Mouse (Mus musculus) adrenal gland, postnatal 14 days (tissue): ENCODE data around the gene Maml3. TPM values are rescaled to one million over a fixed set of nuclear protein-coding genes. Genes with fewer than 3 reads are reported as not detected.

Experiments used
- DNase-seq: peaks from one replicate; pipeline ENCODE4 v3.0.0; 2021; ENCODE audit warnings: mixed read lengths
- total RNA-seq: library from RNA; stranded (reverse); gene quantifications from 2 replicates; pipeline ENCODE4 v1.2.3, GENCODE M21; 2021

Gene Maml3
- total RNA-seq, 1 experiment from 2014 or later = 10.2 TPM

DNA sequence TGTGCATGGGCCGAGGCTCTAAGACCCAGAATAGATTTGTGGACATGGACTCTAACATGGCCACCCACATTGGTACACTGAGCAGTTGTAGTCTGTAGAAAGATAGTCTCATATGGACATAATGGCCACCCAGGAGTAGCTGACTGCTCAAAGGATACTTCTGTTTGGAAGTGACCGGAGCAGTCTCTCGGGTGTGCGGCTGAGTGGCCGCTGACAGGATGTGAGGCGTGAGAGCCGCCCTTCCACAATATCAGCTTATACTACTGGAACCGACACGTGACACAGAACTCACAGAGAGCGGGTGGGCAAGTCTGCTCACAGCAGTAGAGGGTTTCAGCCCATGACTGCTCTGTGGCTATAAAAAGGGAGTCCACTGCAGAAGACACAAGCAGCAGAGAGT lies 283.3 kb downstream of the Maml3 start:
- DNase-seq = no peak

DNA sequence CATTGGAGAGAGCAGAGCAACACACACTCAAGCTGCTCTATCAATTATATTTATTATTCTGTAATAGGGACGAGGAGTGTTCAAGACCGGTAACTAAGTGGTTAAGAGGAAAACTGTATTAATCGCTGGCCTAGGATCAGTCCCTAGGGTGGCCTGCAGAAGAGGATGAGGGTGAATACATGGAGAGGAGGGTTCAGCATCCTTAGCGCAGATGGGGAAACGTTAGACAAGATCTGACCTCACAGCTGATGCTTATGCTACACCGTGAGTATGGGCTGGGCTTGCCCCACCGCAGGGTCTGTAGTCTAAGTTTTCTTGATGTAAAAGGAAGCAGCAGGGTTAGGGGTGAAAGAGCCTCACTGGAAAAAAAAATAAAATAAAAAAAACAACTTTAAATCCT lies 285.8 kb downstream of the Maml3 start:
- no peak for DNase-seq

DNA sequence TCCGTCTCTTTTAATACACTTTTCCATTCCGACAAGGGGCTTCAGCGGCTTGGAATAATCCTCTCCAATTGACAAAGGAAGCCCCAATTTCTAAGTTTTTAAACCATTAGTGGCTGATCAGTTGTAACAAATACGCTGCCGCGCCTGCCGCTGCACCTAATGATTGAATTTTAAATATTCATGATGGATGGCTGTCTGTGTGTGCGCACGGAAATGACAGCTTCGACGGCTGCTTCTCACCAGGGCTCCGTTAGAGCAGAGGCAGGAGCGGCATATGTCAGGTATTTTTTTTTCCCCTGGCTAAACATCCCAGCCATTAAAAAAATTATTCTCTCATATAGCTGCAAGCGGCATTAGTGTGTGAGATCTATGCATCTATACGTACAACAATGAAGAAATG lies 287.0 kb downstream of the Maml3 start:
- no peak for DNase-seq

DNA sequence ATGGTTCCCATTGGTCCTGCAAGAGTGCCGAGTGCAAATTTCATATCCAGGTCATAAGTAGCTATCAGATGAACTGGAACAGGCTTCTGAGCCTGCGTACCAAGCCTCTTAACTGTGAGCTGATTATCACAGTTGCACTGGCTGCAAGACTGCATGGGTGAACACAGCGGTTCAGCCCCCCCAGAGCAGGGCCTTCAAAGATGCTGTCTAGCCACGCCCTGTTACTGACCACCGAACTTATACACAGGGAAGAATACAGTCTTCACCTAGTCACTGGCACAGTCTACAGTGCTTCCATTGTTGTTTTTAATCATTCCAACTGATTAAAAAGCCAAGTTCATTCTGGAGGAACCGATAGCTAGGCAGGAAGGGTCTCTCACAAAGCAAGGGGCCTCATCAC lies 287.5 kb downstream of the Maml3 start:
- no peak for DNase-seq

DNA sequence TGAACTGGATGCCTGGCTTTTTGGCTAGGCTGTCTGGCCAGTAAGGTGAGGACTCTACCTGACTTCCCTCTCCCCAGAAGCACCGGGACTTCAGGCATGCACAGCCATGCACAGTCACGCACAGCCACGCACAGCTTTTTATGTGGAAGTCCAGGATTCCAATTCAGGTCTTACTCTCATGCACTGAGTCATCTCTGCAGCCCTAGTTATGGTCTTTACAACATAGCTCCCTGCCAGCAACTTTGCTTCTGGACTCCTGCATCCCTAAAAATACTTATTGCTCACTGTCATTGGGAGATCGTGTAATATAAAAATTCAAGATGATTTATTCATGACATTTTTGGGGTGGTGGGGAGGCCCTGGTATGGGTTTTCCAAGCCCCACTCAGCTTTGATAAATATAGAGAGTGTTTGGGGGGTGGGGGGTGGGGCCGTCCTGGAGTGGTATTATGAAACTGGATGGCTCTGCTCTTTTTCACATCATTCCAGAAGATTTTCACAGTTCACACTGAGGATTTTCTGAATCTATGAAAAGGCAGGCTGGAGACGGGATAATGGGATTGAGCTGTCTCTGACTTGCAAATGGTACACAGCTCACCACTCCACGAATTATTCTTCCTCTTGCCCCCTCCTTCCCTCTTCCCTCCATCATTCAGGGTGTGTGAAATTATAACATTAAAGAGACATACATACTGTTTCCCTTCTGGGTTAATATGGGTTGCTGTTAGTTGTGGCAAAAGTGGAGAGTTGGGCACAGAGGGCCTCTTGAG lies 288.2 kb downstream of the Maml3 start:
- DNase-seq = no peak

DNA sequence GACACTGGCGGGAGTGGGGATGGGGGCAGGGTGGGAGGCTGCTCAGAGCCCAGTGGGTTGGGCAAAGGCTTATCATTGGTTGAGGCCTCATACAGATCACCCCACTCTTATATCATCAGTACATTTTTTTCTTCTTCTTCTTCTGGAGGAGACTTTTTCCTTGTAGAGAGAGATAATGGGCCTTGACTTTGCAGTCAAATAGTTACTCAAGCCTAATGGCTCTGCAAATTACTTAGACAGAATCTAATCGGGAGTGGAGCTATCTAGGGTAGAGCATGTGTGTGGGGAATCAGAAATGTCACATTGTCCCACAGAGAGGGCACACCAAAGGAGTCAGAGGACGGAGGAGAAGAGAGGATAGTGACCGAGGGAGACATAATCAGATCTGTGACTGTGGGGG lies 290.8 kb downstream of the Maml3 start:
- no peak for DNase-seq

DNA sequence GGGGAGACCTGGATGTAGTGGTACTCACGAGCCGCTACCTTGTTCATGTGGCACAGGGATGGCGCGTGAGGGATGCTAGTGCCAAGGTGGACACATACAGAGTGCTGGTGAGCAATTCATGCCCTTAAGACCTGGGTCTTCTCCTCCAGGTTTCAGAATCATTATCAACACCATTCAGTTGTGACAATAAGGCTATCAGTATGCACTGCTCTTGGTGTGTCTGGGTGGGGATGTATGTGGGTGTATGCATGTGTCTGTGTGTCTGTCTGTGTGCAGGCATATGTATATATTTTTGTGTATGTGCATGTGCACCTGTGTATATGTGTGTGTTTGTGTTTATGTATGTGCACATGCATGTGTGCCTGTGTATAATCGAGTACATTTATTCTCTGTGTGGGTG lies 291.7 kb downstream of the Maml3 start:
- DNase-seq = no peak

DNA sequence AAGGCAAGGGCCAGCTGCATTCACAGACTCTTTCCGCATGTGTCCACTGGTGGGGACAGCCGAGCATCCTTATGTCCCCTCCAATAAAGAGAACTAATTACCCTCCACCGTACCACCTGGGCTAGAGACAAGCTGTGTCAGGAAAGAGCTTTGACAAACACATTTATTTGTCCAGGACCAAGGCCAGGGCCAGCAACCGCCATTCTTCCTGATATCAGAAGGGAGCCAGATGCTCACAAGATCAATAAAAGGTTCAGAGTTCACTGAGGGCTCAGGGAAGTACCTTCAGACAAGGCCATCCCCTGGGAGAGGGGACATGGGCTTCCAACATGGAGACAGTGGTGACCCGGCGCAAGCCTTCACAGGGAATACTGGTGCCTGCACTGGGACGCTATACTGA lies 294.1 kb downstream of the Maml3 start:
- DNase-seq = no peak

DNA sequence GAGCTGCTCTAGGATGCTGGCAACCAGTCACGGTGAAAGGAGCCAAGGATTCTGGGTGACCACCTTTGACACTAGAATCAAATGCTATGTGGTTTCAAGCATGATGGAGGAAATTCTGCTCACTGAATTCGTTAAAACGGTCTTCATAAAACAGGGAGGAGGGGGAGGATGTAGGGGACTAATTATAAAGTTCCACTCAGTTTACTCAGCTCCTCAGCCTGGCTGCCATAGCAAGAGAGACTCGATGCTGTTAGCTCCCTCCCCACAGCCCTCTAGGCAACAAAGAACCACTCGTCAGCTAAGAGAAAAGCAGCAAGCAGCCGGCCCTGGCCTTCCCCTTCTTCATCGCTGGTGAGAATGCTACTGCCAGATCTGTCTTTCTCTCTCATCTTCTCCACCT lies 295.1 kb downstream of the Maml3 start:
- no peak for DNase-seq

DNA sequence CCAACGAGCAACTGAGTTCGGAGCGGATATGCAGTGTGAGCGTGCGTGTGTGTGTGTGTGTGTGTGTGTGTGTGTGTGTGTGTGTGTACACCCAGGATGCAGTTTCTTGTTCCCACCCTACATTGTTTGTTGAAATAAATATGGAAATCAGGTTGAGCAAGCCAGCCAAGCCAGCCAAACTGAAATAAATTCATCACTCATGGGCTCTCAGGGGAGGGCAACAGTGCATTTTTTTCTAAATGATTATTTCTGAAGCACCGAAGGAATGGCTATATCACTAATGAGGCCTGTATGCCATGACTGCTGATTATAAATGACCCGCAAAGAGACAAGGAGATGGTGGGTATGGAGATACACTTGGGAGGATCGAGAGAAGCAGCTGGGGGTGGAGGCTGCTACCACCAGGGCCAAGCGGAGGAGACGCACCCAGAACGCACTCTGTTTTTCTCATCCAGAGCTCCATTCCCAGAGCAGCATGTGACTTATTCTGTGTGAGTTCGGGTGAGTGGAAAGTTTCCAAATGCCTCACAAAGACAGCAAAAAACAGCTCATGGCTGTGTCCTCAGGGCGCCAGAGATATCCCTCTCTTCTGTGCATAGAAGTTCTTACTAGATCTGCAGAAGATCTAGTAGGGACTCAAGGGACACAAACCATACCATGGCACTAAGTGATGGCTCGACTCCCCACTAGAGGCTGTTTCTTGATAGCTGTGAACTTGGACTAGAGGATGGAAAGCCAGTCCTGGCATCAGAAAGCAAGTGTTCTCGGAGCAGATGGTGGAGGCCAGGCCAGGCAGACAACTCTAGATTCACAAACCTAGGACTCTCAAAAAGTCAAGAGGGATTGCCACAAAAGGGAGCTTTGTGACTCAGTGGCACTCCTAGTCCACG lies 296.6 kb downstream of the Maml3 start:
- no peak for DNase-seq

DNA sequence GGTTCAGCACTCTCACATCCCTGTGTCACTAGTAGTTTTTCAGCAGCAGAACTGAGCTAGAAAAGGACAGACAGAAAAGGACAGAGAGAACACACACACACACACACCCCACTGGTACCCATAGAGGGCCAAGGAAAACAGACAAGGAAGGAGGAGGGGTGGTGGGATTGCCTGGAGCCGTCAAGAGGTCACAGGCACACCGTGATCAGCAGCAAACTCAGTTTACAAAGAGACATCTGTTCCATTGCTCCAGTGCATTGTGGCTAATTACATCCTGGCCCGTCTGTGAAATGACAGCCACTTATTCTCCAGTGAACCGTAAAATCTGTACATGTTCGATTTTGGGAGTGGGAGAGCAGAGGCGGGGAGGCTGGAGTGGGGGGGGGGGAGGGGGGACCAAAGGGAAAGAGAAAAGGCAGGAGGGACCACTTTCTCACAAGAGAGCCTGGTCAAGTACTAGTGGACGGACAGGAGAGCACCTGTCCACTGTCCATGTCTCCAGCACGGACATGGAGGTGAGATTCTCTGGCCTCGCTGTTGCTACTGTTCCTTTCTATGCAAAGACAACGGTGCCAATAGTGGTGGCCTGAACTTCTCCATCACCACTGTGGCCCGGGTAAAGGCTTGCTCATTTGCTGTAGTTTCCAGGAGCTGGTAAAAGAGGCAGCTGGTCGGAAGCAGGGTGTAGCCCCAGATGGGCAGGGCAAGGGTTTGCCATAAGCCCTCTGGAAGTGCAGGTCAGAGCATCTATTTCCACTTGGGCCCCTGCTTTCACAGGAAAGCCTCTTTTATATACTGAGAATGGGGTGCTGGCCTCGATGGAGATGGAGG lies 299.2 kb downstream of the Maml3 start:
- no peak for DNase-seq

DNA sequence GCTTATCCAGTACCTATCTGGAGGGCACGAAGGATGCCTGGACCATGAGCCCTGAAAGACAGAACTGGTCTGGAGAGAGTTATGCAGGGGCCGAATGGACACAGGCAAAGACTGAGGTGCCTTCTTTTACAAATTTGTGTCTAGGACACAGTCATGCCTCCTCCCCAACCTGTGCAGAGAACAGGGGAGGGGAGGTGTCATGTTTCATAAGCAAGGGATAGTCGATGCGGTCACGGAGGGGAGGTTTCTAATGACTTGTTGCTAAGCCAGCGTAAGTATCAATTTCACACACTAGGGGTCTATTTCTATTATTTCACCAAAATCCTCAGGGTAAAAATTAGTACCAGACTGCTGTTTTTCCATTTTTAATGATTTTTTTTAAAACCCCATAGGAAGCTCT lies 301.0 kb downstream of the Maml3 start:
- DNase-seq = no peak

DNA sequence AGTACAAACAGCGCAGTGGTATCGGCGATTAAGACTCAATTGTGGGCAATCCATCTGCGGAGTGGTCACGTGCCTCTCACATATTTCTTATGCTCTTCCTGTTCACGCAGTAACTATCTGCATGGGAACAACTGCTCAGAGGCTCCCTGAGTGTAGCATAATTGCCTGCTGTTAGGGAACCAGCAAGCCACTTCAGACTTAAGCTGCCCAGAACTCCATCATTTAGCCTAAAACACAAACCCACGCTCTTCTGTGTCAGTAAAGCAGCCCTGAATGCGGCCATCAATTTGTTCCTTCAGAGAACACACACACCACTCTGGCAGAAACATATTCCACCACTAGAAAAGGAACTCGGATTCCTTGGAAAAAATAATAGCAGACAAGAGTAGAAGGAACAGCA lies 305.2 kb downstream of the Maml3 start:
- DNase-seq = no peak

DNA sequence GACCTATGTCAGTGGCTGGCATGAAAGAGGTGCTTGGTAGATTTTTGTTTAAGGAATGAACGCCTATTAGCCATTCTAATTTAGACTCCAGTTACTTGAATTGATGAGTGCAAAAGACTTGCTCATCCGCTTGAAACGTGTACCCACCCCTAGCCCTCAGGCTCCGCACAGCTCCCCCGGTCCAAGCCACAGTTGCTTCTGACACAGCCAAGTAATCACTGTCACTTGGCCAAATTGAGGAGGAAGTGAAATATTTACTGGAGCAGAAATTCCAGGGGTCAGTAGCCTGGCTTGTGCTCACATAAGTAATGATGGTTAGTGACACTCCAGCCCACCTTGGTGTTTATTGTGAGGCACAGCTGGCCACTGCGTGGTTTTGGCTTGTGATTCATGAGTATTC lies 308.0 kb downstream of the Maml3 start:
- no peak for DNase-seq

DNA sequence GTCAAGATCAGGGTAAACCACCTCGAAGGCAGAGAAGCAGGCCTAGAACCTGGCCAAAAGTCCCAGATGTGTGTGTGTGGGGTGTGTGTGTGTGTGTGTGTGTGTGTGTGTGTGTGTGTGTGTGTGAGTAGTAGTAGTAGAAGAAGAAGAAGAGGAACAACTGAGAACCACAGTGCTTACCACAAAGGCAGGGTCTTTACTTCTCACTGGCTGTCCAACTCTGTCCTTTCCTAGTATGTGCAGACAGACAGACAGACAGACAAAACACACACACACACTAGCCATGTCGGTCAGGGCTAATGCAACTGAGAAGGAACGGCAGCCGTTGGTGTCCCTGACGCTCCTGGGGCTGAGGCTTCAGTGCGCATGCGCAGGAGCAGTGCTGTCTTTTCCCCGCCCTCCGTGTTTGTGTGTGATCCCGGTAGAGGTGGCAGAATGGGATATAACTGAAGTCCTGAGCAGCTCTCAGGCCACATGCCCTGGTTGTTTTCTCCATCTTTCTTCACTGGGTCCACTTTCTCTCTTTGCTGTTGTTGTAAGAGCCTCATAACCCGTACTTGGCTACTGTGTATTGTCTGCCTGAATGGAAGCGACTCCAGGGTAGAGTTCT lies 308.6 kb downstream of the Maml3 start:
- peak; percentile 65 for DNase-seq

DNA sequence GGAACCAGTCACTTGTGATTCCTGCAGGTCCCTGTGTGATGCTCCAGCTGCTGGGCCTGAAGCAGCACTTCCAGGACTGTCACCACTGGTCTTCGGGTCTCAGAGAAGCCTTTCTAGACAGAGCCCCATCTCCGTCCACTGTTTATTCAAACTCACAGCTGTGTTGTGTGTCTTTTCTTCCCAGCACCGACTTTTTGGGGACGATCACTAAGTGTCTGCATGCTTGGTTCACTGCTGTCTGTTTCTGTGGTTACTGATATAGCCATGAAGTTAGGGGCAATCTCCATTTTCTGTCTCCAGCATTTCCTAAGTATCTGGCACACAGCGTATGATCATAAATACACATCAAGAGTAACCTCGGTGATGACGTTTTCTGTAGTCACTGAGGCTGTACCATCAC lies 313.3 kb downstream of the Maml3 start:
- no peak for DNase-seq

DNA sequence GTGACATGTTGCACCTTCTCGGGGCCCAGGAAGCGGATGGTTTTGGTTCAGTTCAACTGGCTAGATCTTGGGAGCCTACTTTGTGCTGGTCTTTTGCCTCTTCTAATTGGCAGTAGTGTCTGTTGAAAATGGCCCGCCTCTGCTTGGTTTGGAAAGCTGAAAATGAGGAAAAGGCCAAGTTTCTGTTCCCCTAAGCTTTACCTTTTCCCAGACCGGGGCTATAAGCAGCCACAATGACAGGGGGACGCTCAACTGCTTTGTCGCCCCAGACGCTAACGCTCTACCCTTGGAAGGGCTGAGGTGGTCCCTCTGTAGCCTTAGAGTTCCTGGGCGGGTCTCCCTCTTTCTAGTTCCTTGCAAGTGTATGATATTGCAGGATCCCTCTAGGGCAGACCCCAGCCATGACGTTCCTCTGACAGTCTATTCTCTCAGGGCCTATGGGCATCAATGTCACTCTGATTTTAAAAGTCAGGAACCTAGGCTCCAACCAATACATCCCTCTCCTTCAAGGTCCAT lies 315.4 kb downstream of the Maml3 start:
- no peak for DNase-seq

DNA sequence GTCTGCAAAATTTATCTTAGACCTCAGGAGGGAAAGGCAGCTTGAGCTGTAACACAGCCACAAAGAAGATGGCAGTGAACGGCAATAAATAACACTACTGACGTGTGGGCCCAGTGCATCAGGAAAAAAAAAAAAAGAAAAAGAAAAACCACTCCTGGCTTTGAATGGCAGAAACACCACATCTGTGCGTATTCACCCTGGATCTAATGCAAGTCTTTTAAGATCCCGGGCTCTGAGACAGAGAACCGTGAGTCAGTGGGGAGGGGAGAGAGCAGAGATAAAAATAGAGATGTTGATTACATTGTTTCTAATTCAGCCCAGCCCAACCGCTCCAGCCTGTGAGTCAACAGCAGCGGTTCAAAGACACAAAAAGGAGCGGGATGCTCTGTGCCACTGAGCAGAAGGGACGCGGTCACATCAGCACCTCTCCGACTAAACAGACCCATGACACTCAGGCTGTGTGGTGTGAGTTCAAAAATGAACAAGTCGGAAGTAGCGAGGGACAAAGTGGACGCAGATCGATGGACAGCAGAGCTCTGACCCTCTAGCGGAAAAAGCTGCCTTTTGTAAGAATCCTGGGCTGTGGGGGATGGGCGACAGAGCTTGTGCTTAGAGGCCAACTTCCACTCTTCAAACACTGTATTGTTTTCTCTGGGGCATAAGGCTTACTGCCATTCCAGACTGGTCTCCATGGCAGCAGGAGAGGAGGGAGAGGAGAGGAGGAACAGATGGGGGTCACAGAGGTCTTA lies 316.1 kb downstream of the Maml3 start:
- DNase-seq = peak; percentile 71

DNA sequence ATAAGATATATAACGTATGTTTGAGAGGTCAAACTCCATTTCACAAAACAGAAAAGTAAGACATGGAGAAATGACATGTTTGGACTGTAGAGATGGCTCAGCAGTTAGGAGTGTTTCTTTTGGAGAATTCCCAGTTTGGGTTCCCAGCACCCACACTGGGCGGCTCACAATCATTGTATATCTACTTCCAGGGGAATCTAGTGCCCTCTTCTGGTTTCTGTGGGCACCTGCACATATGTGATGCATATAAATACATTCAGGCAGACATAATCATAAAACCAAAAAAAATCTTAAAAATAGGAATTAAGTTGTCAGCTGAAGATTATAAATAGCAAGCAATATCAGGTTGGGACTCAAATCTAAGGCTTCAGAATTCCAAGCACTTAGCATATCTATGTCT lies 316.9 kb downstream of the Maml3 start:
- DNase-seq = no peak

DNA sequence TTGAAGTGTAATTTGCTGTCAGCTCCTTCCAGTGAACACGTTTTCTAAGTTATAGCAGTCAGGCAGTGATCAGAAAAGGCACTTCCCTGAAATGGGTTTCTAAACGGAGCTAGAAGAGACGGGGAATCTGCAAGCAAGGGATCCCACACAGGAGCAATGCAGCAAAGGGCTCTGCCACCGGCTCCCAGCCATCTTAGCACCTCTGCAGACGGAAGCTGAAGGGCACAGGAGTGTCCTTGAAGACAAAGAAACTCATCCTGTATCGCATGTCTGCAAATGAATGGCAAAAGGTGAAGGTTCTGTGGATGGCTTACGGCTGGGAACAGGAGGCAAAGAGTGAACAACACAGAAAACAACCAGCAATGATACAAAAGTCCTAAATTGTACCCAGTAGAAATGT lies 319.1 kb downstream of the Maml3 start:
- no peak for DNase-seq

DNA sequence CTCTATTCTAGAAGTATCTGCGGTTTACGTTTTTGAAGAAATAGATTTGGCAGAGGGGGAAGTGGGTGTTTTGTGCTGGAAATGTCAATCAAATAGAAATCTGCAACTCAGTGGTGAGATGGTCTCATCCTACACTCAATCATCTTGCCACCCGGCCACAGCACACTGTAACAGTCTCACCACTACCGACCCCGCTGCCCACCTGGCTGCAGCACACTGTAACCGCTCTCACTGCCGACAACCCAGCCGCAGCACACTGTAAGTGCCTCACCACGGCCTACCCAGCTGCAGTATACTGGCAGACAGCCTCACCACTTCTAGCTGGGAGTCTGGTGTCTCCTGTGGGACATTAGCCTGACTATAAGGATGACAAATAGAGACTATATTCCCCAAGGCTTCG lies 322.7 kb downstream of the Maml3 start:
- no peak for DNase-seq
